Mouse (Mus musculus): ENCODE measurements around the gene Adgrf1.

DNA sequence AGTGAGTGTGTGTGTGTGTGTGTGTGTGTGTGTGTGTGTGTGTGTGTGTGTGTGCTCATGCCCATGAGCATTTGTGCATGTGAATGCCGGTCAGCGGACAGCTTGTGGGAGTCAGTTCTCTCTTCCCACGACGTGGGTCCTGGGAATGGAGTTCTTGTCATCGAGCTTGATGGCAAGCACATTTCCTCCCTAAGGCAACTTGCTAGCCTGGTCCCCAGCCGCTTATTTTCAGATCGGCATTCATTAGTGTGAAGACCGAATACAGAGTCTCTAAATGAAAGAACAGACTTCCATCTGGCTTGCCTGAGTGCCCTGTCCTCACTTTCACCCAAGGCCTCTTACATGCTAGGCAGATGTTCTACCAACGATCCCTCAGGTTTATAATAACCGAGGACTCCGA, 17.3 kb upstream of the Adgrf1 start:
- no peak for TF ChIP-seq CTCF (IDR thresholded peaks at IDR 0.05; ENCODE audit: low read depth, low read length)
- TF ChIP-seq GATA2 (IDR thresholded peaks at IDR 0.05; ENCODE audit: borderline replicate concordance, low read depth, low read length) = no peak
- no peak for TF ChIP-seq GATA1 (IDR thresholded peaks at IDR 0.05; ENCODE audit: borderline replicate concordance, low read length)
- no peak for TF ChIP-seq POLR2AphosphoS5 (IDR thresholded peaks at IDR 0.05; ENCODE audit: insufficient replicate concordance, low read depth, low read length)
